Comparison of ENCODE assay signal across 20 mouse cellular contexts in genomic region chr7:67206496-67206895, GRCm38 (mm10). TPM values are rescaled to one million over a fixed set of nuclear protein-coding genes. Genes with fewer than 3 reads are reported as not detected.
A peak's percentile ranks its signal among the peaks of the same experiment; 100 is the strongest.
DNase-seq lines count a peak whose midpoint lies in the region; ATAC-seq and TF ChIP-seq lines count a peak whose summit lies in the region.
"Had no signal": no experiment of that assay in that cellular context is flagged by ENCODE, and none has a peak within 500 bp of the region (broad histone marks: within the 10 kb centered on the region; RNA-seq: fewer than 3 reads in every experiment).

No protein-coding gene starts in this region.

- TF ChIP-seq EP300 in liver, postnatal 0 days (IDR thresholded peaks at IDR 0.05; ENCODE audit: low read depth) = no peak
- no peak for TF ChIP-seq EP300 in MEL (IDR thresholded peaks at IDR 0.05; ENCODE audit: low read depth in 1 of 2, low read length in 2 of 2)

- no peaks in the 10 kb centered on the region for H3K36me3 ChIP-seq in forebrain, embryonic 11.5 days (ENCODE audit: control insufficient read depth, insufficient read depth, low read length)
- H3K36me3 ChIP-seq in forebrain, embryonic 15.5 days = no peaks in the 10 kb centered on the region
- no peaks in the 10 kb centered on the region for H3K36me3 ChIP-seq in liver, postnatal 0 days (replicated peaks; ENCODE audit: insufficient read depth, low read length)
- no peaks in the 10 kb centered on the region for H3K36me3 ChIP-seq in liver, embryonic 11.5 days (ENCODE audit: control insufficient read depth, insufficient read depth, low read length)
- H3K36me3 ChIP-seq in MEL (ENCODE audit: control insufficient read depth in 1 of 2, insufficient read depth in 2 of 2, low read length in 2 of 2) = peaks cover 0 to 11% of the 10 kb centered on the region in 2 experiments; a peak in 2 of 4 replicates
- no peaks in the 10 kb centered on the region for H3K36me3 ChIP-seq in intestine, embryonic 16.5 days (ENCODE audit: control insufficient read depth, insufficient read depth, low read length)
- H3K36me3 ChIP-seq: forebrain, embryonic 12.5 days; heart, embryonic 13.5 days had no signal

- H3K4me2 ChIP-seq in forebrain, embryonic 11.5 days (ENCODE audit: low read depth, low read length, severe bottlenecking) = no peak overlapping the region
- no peak overlapping the region for H3K4me2 ChIP-seq in forebrain, embryonic 15.5 days (replicated peaks)
- no peak overlapping the region for H3K4me2 ChIP-seq in liver, postnatal 0 days (ENCODE audit: low read depth, low read length)
- no peak overlapping the region for H3K4me2 ChIP-seq in liver, embryonic 11.5 days
- H3K4me2 ChIP-seq in intestine, embryonic 16.5 days (ENCODE audit: low read depth, low read length) = no peak overlapping the region
- H3K4me2 ChIP-seq: forebrain, embryonic 12.5 days; heart, embryonic 13.5 days; hindbrain, embryonic 14.5 days had no signal

- TF ChIP-seq CTCF in liver, postnatal 0 days (IDR thresholded peaks at IDR 0.05; ENCODE audit: low read depth) = no peak
- no peak for TF ChIP-seq CTCF in MEL (IDR thresholded peaks at IDR 0.05 in 2 of 3, conservative IDR thresholded peaks at IDR 0.05 in 1 of 3; ENCODE audit: control insufficient read depth in 1 of 3, insufficient read depth in 1 of 3, low read depth in 2 of 3, low read length in 3 of 3, poor library complexity in 1 of 3, severe bottlenecking in 1 of 3)

- no peaks in the 10 kb centered on the region for H3K9me3 ChIP-seq in forebrain, embryonic 11.5 days (ENCODE audit: control insufficient read depth, low read length)
- no peaks in the 10 kb centered on the region for H3K9me3 ChIP-seq in forebrain, embryonic 15.5 days
- H3K9me3 ChIP-seq in liver, postnatal 0 days (ENCODE audit: low read length) = no peaks in the 10 kb centered on the region
- no peaks in the 10 kb centered on the region for H3K9me3 ChIP-seq in liver, embryonic 11.5 days (ENCODE audit: control insufficient read depth, low read length)
- no peaks in the 10 kb centered on the region for H3K9me3 ChIP-seq in MEL (replicated peaks; ENCODE audit: insufficient read depth, low read length)
- H3K9me3 ChIP-seq in intestine, embryonic 16.5 days (ENCODE audit: control insufficient read depth, low read length) = no peaks in the 10 kb centered on the region
- H3K9me3 ChIP-seq: forebrain, embryonic 12.5 days; heart, embryonic 13.5 days had no signal

- H3K79me2 ChIP-seq in MEL (ENCODE audit: control insufficient read depth, insufficient read depth, low read length, poor library complexity) = no peaks in the 10 kb centered on the region

- no peak overlapping the region for H3K4me3 ChIP-seq in forebrain, embryonic 11.5 days (ENCODE audit: low read depth, low read length)
- no peak overlapping the region for H3K4me3 ChIP-seq in forebrain, embryonic 15.5 days
- no peak overlapping the region for H3K4me3 ChIP-seq in liver, postnatal 0 days (ENCODE audit: low read depth, low read length)
- no peak overlapping the region for H3K4me3 ChIP-seq in liver, embryonic 11.5 days (ENCODE audit: low read depth, low read length)
- H3K4me3 ChIP-seq in MEL (ENCODE audit: control insufficient read depth in 1 of 2, insufficient read depth in 1 of 2, low read depth in 2 of 2, low read length in 2 of 2) = peak overlapping the region in 1 of 2 experiments; percentile 21; a peak in 1 of 4 replicates
- no peak overlapping the region for H3K4me3 ChIP-seq in intestine, embryonic 16.5 days (ENCODE audit: low read length)
- H3K4me3 ChIP-seq: forebrain, embryonic 12.5 days; gastrocnemius, adult 2 months; heart, embryonic 13.5 days had no signal

- DNase-seq in forebrain, embryonic 11.5 days (ENCODE audit: low spot score) = peak; percentile 23
- peak; percentile 11 for DNase-seq in liver, postnatal 0 days
- no peak for DNase-seq in liver, embryonic 11.5 days (ENCODE audit: low spot score)
- peak; percentile 50 for DNase-seq in MEL (ENCODE audit: low read depth, low spot score)
- no peak for DNase-seq in adrenal gland, adult 2 months
- no peak for DNase-seq in urinary bladder, postnatal 25 days (ENCODE audit: low spot score)
- DNase-seq: adrenal gland, adult 8-10 months; adrenal gland, postnatal 36 days; cerebellum, adult 2 months; cerebellum, postnatal 10 days; forebrain, postnatal 0 days; gastrocnemius, adult 2 months; gastrocnemius, postnatal 25 days; heart, postnatal 4 days had no signal

- ATAC-seq in forebrain, embryonic 11.5 days (replicated peaks; ENCODE audit: low FRiP score) = no peak
- ATAC-seq in forebrain, embryonic 15.5 days (replicated peaks) = no peak
- ATAC-seq in liver, postnatal 0 days = no peak
- no peak for ATAC-seq in liver, embryonic 11.5 days (replicated peaks; ENCODE audit: low FRiP score)
- peak; percentile 51 for ATAC-seq in intestine, embryonic 16.5 days
- ATAC-seq: forebrain, postnatal 0 days; Patski had no signal

- TF ChIP-seq POLR2A in MEL (IDR thresholded peaks at IDR 0.05; ENCODE audit: control insufficient read depth in 1 of 2, insufficient read depth in 1 of 2, low read depth in 1 of 2, low read length in 2 of 2, poor library complexity in 1 of 2) = no peak

- no peak overlapping the region for H3K27ac ChIP-seq in forebrain, embryonic 11.5 days (ENCODE audit: low read depth, low read length)
- H3K27ac ChIP-seq in forebrain, embryonic 15.5 days (replicated peaks) = no peak overlapping the region
- H3K27ac ChIP-seq in liver, postnatal 0 days (ENCODE audit: low read depth) = no peak overlapping the region
- H3K27ac ChIP-seq in liver, embryonic 11.5 days (ENCODE audit: low read depth, low read length) = no peak overlapping the region
- H3K27ac ChIP-seq in MEL (ENCODE audit: control insufficient read depth, low read depth, low read length) = no peak overlapping the region
- no peak overlapping the region for H3K27ac ChIP-seq in intestine, embryonic 16.5 days (ENCODE audit: low read length)
- H3K27ac ChIP-seq: forebrain, embryonic 12.5 days; gastrocnemius, adult 2 months; heart, embryonic 13.5 days; hindbrain, embryonic 14.5 days had no signal

- TF ChIP-seq RAD21 in MEL (IDR thresholded peaks at IDR 0.05; ENCODE audit: low read depth, low read length) = no peak

- H3K4me1 ChIP-seq in forebrain, embryonic 11.5 days (replicated peaks; ENCODE audit: control insufficient read depth, insufficient read depth, low read length) = no peaks in the 10 kb centered on the region
- H3K4me1 ChIP-seq in forebrain, embryonic 15.5 days = no peaks in the 10 kb centered on the region
- H3K4me1 ChIP-seq in liver, postnatal 0 days (ENCODE audit: insufficient read depth) = no peaks in the 10 kb centered on the region
- H3K4me1 ChIP-seq in liver, embryonic 11.5 days (replicated peaks; ENCODE audit: control insufficient read depth, insufficient read depth, low read length) = peaks cover 13% of the 10 kb centered on the region
- peaks cover 0 to 20% of the 10 kb centered on the region in 2 experiments; a peak in 3 of 4 replicates for H3K4me1 ChIP-seq in MEL (ENCODE audit: control insufficient read depth in 1 of 2, insufficient read depth in 2 of 2, low read length in 2 of 2)
- H3K4me1 ChIP-seq in intestine, embryonic 16.5 days (ENCODE audit: control insufficient read depth, insufficient read depth, low read length) = no peaks in the 10 kb centered on the region

- H3K9ac ChIP-seq in forebrain, embryonic 11.5 days (ENCODE audit: low read length) = no peak overlapping the region
- H3K9ac ChIP-seq in forebrain, embryonic 15.5 days (replicated peaks) = no peak overlapping the region
- no peak overlapping the region for H3K9ac ChIP-seq in liver, postnatal 0 days (replicated peaks)
- H3K9ac ChIP-seq in liver, embryonic 11.5 days (ENCODE audit: low read depth, low read length) = no peak overlapping the region
- H3K9ac ChIP-seq in MEL (ENCODE audit: control insufficient read depth, low read depth, low read length, poor library complexity, severe bottlenecking) = no peak overlapping the region
- no peak overlapping the region for H3K9ac ChIP-seq in intestine, embryonic 16.5 days (ENCODE audit: low read depth, low read length)
- H3K9ac ChIP-seq: forebrain, embryonic 12.5 days; forebrain, postnatal 0 days; heart, embryonic 13.5 days; hindbrain, embryonic 14.5 days had no signal

- 82% methylated on average over 10 of the region's 10 CpGs for WGBS in forebrain, embryonic 11.5 days
- 81% methylated on average over 10 of the region's 10 CpGs for WGBS in forebrain, embryonic 15.5 days
- 62% methylated on average over 10 of the region's 10 CpGs for WGBS in liver, postnatal 0 days (ENCODE audit: insufficient replicate concordance)
- 66% methylated on average over 10 of the region's 10 CpGs for WGBS in liver, embryonic 11.5 days
- WGBS in intestine, embryonic 16.5 days = 75% methylated on average over 10 of the region's 10 CpGs

- H3K27me3 ChIP-seq in forebrain, embryonic 11.5 days (ENCODE audit: control insufficient read depth, insufficient read depth, low read length) = no peaks in the 10 kb centered on the region
- H3K27me3 ChIP-seq in forebrain, embryonic 15.5 days = no peaks in the 10 kb centered on the region
- H3K27me3 ChIP-seq in liver, postnatal 0 days (ENCODE audit: insufficient read depth, low read length) = no peaks in the 10 kb centered on the region
- H3K27me3 ChIP-seq in liver, embryonic 11.5 days (replicated peaks; ENCODE audit: control insufficient read depth, insufficient read depth, low read length) = no peaks in the 10 kb centered on the region
- no peaks in the 10 kb centered on the region; a peak in 1 of 4 replicates for H3K27me3 ChIP-seq in MEL (ENCODE audit: control insufficient read depth in 1 of 2, insufficient read depth in 2 of 2, low read length in 2 of 2)
- H3K27me3 ChIP-seq in intestine, embryonic 16.5 days (replicated peaks; ENCODE audit: control insufficient read depth, insufficient read depth, low read length) = no peaks in the 10 kb centered on the region
- H3K27me3 ChIP-seq: forebrain, embryonic 12.5 days; heart, embryonic 13.5 days had no signal

TF ChIP-seq in MEL, 35 proteins besides CTCF, POLR2A, EP300 and RAD21:
- peak; percentile 34 for TF ChIP-seq TAL1 (IDR thresholded peaks at IDR 0.05; ENCODE audit: low read length)
- no peak for TF ChIP-seq RCOR1 (IDR thresholded peaks at IDR 0.05; ENCODE audit: low read depth, low read length)

RNA-seq across cellular contexts. Expression of gene Lysmd4, which starts 15.8 kb away (rescaled TPM):
- polyA plus RNA-seq in forebrain, embryonic 11.5 days (2014; fragmentation: Nextera tagmentation; extraction: Ambion mirVana) = 12.4 and 13.3 TPM in 2 replicates
- polyA plus RNA-seq in forebrain, embryonic 15.5 days (2015; fragmentation: Nextera tagmentation; extraction: Ambion mirVana) = 34.8 and 36.1 TPM in 2 replicates
- 3.6 and 4.2 TPM in 2 replicates for polyA plus RNA-seq in liver, postnatal 0 days (2015; fragmentation: Nextera tagmentation; extraction: Ambion mirVana)
- polyA plus RNA-seq in liver, embryonic 11.5 days (2014; fragmentation: Nextera tagmentation; extraction: Ambion mirVana) = 6.1 and 6.5 TPM in 2 replicates
- 5.0 and 5.2 TPM in 2 replicates for total RNA-seq in MEL (2012; rRNA removed)
- polyA plus RNA-seq in MEL (2012; ENCODE audit: insufficient read depth in 1 of 2, insufficient read length in 2 of 2, low read depth in 1 of 2, low replicate concordance in 2 of 2, missing spikeins in 1 of 2) = 1 to 10 TPM in 1 of 2 experiments, not detected in 1; 7.9 TPM
- 11.5 and 11.8 TPM in 2 replicates for polyA plus RNA-seq in intestine, embryonic 16.5 days (2015; fragmentation: Nextera tagmentation; extraction: Ambion mirVana)
- total RNA-seq in adrenal gland, adult 2 months (2021) = 1 to 10 TPM; 9.1 to 9.7 TPM
- 6.8 and 8.0 TPM in 2 replicates for polyA plus RNA-seq in adrenal gland, adult 2 months (2012; rRNA removed)

Comparison
In these comparisons a context has a peak if more than half of its experiments do, and no peak if none do; other contexts are left out.
1. DNase-seq: peak in forebrain, embryonic 11.5 days (single experiment), liver, postnatal 0 days (single experiment) and MEL (single experiment); none in liver, embryonic 11.5 days (single experiment), adrenal gland, adult 2 months (single experiment) and urinary bladder, postnatal 25 days (single experiment).